Mouse (Mus musculus) erythroblast, embryonic 14.5 days (primary cell): ENCODE measurements at regions not wholly inside any gene's neighbourhood (a gene's known extent, or its start where the extent isn't known, plus 50 kb on each side); places are given as distances from the start of the nearest gene placed in this dataset.

Experiments used
- GATA1 ChIP-seq: IDR thresholded peaks from 2 replicates; pipeline ENCODE4 v1.6.1; 2012; ENCODE audit warnings: low read length, inconsistent platforms, mixed read lengths
- TAL1 ChIP-seq: IDR thresholded peaks from 3 replicates; pipeline ENCODE4 v1.6.1; 2012; ENCODE audit warnings: low read length, inconsistent platforms, mixed read lengths

GRCm38 (mm10) chr12:105903072-105903471 is 107.0 kb upstream of the Vrk1 start:
- TF ChIP-seq TAL1 (no peak), GATA1 (no peak)
